Mouse (Mus musculus) testis, adult 2 months (tissue): ENCODE results near the gene Ptprd.

Source experiments
- CTCF ChIP-seq: fragments of 200-500 bp; IDR thresholded peaks from 2 replicates; pipeline ENCODE4 v1.5.1; 2012; ENCODE audit warnings: low read depth, mild to moderate bottlenecking, inconsistent platforms, low read length, moderate library complexity; ENCODE audit not compliant: control insufficient read depth, insufficient read depth, insufficient replicate concordance
- POLR2A ChIP-seq: fragments of 200-500 bp; IDR thresholded peaks from 2 replicates; pipeline ENCODE4 v1.6.1; 2012; ENCODE audit warnings: low read depth, mild to moderate bottlenecking, inconsistent platforms, low read length, moderate library complexity; ENCODE audit not compliant: control insufficient read depth

- no peak for TF ChIP-seq CTCF
- no peak for TF ChIP-seq POLR2A
Measured at GRCm38 (mm10) chr4:77880213-77880612, 331.5 kb downstream of the Ptprd start.
